Mouse (Mus musculus) duodenum, adult 2 months (tissue): ENCODE data around the gene Olfr836. TPM values are rescaled to one million over a fixed set of nuclear protein-coding genes. Genes with fewer than 3 reads are reported as not detected.

Experiments used
- polyA plus RNA-seq: library from polyadenylated mRNA; depleted of rRNA; stranded (reverse); fragments of >200 nt; gene quantifications from 2 replicates; pipeline ENCODE4 v1.2.3, GENCODE M21; 2012; ENCODE audit warnings: low replicate concordance; rRNA removed

Gene Olfr836
- polyA plus RNA-seq, result not detected in 2 replicates

GRCm38 (mm10) chr9:19120082-19120481 is at the start of gene Olfr836:
Gene Olfr836, plus strand, starts transcription at chr9:19120382.

GRCm38 (mm10) chr9:19136017-19136416 is 15.8 kb downstream of the Olfr836 start, which contains the start of gene Olfr837:
Gene Olfr837, plus strand, starts transcription at chr9:19136317.

Other genes with a start within 250 kb of the Olfr836 start
- not detected in 2 replicates for gene Olfr830, start 245.7 kb upstream of the Olfr836 start, polyA plus RNA-seq
- gene Olfr832, start 183.3 kb upstream of the Olfr836 start, polyA plus RNA-seq, result not detected in 2 replicates
- gene Olfr834, start 132.4 kb upstream of the Olfr836 start, polyA plus RNA-seq, result not detected in 2 replicates
- not detected in 2 replicates for gene Olfr835, start 87.6 kb upstream of the Olfr836 start, polyA plus RNA-seq
- not detected in 2 replicates for gene Olfr837, start 15.9 kb downstream of the Olfr836 start, polyA plus RNA-seq
- not detected in 2 replicates for gene Olfr839-ps1, start 56.9 kb downstream of the Olfr836 start, polyA plus RNA-seq
- not detected in 2 replicates for gene Olfr843, start 131.6 kb downstream of the Olfr836 start, polyA plus RNA-seq
- not detected in 2 replicates for gene Olfr844, start 196.0 kb downstream of the Olfr836 start, polyA plus RNA-seq
- not detected in 2 replicates for gene Olfr845, start 216.1 kb downstream of the Olfr836 start, polyA plus RNA-seq
- not detected in 2 replicates for gene Olfr846, start 243.6 kb downstream of the Olfr836 start, polyA plus RNA-seq